Mouse (Mus musculus): Measurements from ENCODE around the gene Pcyt1a. TPM values are rescaled to one million over a fixed set of nuclear protein-coding genes. Genes with fewer than 3 reads are reported as not detected.

The Pcyt1a gene
- polyA plus RNA-seq, 1 experiment = 49.6 TPM

DNA sequence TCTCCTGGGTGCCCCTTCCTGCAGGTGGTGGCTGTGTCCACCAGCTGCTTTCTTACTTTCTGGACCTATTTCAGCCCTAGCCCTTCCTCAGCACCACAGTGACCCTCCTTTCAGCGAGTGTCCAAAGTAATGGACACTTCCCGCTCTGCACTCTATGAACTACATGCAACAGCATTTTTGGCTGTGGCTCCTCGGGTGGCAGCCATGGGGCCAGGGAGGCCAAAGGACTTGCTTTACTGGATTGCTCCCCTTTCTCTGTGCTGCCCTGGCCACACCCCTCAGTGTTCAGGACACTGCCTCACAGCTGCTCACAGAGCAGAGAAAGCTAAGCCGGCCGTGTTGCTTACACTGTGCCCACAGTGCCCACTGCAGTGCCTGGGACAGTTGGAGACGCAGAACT lies 72.9 kb downstream of the Pcyt1a start:
- Histone ChIP-seq H3K27ac (ENCODE audit: control insufficient read depth, insufficient read depth, low read depth, low read length, poor library complexity) (no peak overlapping the region), H3K4me1 (ENCODE audit: control insufficient read depth, insufficient read depth, low read length) (no peaks in the 10 kb centered on the region; the same call in 1 of the 2 replicates), H3K4me3 (replicated peaks; ENCODE audit: control insufficient read depth, low read depth, low read length) (no peak overlapping the region)
- WGBS = 69% methylated on average over 6 of the region's 6 CpGs
- TF ChIP-seq CTCF (IDR thresholded peaks at IDR 0.05; ENCODE audit: control insufficient read depth, insufficient read depth, low read length) (no peak), POLR2A (IDR thresholded peaks at IDR 0.05; ENCODE audit: borderline replicate concordance, control insufficient read depth, low read depth, low read length) (no peak)

DNA sequence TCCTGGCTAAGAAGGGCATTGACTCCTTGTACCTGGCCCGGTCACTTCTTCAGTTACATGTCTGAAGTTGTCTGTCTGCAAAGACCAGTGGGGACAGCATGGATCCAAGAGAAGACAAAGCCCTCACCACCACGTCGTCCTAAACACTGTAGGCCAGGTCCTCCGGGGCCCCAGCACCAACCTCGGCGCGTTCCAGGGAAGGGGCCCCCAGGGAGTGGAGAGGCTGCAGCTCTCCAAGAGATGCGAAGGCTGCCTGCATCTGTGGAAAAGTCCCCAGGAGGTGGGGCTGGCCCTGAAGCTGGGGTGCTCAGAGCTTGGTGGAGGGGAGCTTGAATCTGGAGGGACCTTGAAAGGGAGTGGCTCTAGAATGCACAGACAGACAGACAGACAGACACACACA lies 75.6 kb downstream of the Pcyt1a start:
- no peak overlapping the region for H3K27ac ChIP-seq (ENCODE audit: control insufficient read depth, insufficient read depth, low read depth, low read length, poor library complexity)
- 90% methylated on average over 8 of the region's 8 CpGs for WGBS

DNA sequence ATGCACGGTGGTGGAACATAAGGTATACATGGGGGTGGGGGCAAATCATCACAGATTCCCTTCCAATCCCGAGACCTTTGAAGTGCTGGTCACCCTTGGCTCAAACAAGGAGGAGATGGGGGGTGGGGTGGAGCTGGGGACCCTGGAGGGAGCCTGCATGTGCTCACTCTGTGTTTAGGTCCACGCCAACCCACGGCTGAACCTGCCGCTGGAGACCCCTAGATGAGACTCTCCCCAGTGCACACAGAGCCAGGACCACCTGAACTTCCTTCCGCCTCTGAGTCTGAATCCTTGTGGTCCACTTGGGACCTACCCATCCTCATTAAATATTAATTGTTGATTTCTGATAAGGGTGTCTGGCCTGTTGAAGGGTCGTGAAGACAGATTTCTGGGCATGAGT lies 76.1 kb downstream of the Pcyt1a start:
- TF ChIP-seq CTCF (IDR thresholded peaks at IDR 0.05; ENCODE audit: control insufficient read depth, insufficient read depth, low read length) (no peak), POLR2A (IDR thresholded peaks at IDR 0.05; ENCODE audit: borderline replicate concordance, control insufficient read depth, low read depth, low read length) (no peak)
- Histone ChIP-seq H3K27ac (ENCODE audit: control insufficient read depth, insufficient read depth, low read depth, low read length, poor library complexity) (no peak overlapping the region), H3K4me1 (ENCODE audit: control insufficient read depth, insufficient read depth, low read length) (peaks cover 7% of the 10 kb centered on the region), H3K4me3 (replicated peaks; ENCODE audit: control insufficient read depth, low read depth, low read length) (no peak overlapping the region)
- 78% methylated on average over 7 of the region's 7 CpGs for WGBS

More for the DNA sequence above, 75.6 kb downstream of the Pcyt1a start:
- Histone ChIP-seq H3K4me1 (ENCODE audit: control insufficient read depth, insufficient read depth, low read length) (peaks cover 6% of the 10 kb centered on the region), H3K4me3 (replicated peaks; ENCODE audit: control insufficient read depth, low read depth, low read length) (no peak overlapping the region)
- TF ChIP-seq CTCF (IDR thresholded peaks at IDR 0.05; ENCODE audit: control insufficient read depth, insufficient read depth, low read length) (no peak), POLR2A (IDR thresholded peaks at IDR 0.05; ENCODE audit: borderline replicate concordance, control insufficient read depth, low read depth, low read length) (no peak)

DNA sequence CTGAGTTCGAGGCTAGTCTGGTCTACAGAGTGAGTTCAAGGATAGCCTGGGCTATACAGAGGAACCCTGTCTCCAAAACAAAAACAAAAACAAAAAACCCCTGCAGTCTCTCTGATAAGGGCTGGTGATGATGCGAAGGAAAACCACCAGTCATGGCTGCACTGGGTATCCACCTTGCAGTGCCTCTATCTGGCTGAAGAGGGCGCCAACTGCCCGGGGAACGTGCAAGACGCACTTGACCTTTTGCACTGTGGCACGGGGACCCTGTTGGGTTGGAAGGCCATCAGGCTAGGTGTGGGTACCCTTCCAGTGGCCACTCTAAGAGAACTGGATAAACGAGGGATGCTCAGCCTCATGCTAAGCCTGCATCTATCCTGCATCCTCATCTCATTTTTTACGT lies 76.7 kb downstream of the Pcyt1a start:
- Histone ChIP-seq H3K4me3 (replicated peaks; ENCODE audit: control insufficient read depth, low read depth, low read length) (no peak overlapping the region), H3K27ac (ENCODE audit: control insufficient read depth, insufficient read depth, low read depth, low read length, poor library complexity) (peak overlapping the region; percentile 93), H3K4me1 (ENCODE audit: control insufficient read depth, insufficient read depth, low read length) (peaks cover 9% of the 10 kb centered on the region)
- 20% methylated on average over 9 of the region's 9 CpGs for WGBS
- TF ChIP-seq CTCF (IDR thresholded peaks at IDR 0.05; ENCODE audit: control insufficient read depth, insufficient read depth, low read length) = peak; percentile 99
- peak; percentile 35; the same call in 1 of the 2 replicates for TF ChIP-seq POLR2A (IDR thresholded peaks at IDR 0.05; ENCODE audit: borderline replicate concordance, control insufficient read depth, low read depth, low read length)

DNA sequence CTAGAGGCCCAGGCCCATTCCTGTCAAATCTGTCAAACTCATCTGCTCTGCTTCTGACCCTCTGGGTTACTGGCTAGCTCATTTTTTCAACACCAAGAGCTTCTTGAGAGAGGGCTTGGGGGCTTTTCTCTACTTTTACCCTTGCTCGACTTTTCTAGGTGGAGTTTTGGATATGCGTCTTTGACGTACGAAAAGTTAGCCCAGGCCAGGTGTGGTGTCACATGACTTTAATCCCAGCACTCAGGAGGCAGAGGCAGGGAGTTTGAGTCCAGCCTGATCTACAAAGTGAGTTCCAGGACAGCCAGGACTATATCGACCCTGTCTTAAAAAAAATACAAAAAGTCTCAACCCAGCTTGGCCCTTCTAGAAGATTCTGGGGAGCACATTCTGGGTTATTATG lies 77.3 kb downstream of the Pcyt1a start:
- Histone ChIP-seq H3K4me3 (replicated peaks; ENCODE audit: control insufficient read depth, low read depth, low read length) (no peak overlapping the region), H3K27ac (ENCODE audit: control insufficient read depth, insufficient read depth, low read depth, low read length, poor library complexity) (peak overlapping the region; percentile 93), H3K4me1 (ENCODE audit: control insufficient read depth, insufficient read depth, low read length) (peaks cover 9% of the 10 kb centered on the region)
- WGBS = 84% methylated on average over 5 of the region's 5 CpGs
- TF ChIP-seq CTCF (IDR thresholded peaks at IDR 0.05; ENCODE audit: control insufficient read depth, insufficient read depth, low read length) = no peak

DNA sequence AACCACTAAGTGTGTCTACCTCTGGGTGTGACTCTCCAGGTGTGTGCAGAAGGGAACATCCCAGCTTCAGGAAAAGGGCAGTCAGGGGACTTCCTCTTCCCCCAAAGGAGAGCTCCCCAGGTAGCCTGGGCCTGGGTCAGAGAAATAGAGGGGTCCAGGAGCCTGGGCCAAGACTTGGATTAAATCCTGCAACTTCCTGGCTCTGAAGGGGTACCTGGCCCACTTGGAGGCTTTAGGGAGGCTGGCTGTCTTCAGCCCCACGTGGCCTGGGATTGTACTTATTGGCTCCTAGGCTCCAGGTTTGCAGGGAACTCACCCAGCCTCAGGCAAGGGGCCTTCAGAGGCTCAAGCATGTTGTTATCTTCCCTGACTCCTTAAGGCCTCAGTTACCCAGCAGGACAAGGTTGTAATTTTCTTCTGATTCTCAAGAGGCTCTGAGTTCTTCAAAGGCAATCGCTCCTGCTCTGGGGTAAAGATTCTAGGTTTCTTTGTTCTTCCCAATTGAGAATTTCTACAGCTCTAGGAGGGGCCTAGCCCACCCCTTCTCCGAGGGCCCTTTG lies 77.9 kb downstream of the Pcyt1a start:
- WGBS = 67% methylated on average over 3 of the region's 3 CpGs
- Histone ChIP-seq H3K27ac (ENCODE audit: control insufficient read depth, insufficient read depth, low read depth, low read length, poor library complexity) (peak overlapping the region; percentile 93), H3K4me1 (ENCODE audit: control insufficient read depth, insufficient read depth, low read length) (peaks cover 9% of the 10 kb centered on the region), H3K4me3 (replicated peaks; ENCODE audit: control insufficient read depth, low read depth, low read length) (peak overlapping the region; percentile 40)
- TF ChIP-seq POLR2A (IDR thresholded peaks at IDR 0.05; ENCODE audit: borderline replicate concordance, control insufficient read depth, low read depth, low read length) (no peak), CTCF (IDR thresholded peaks at IDR 0.05; ENCODE audit: control insufficient read depth, insufficient read depth, low read length) (no peak)

DNA sequence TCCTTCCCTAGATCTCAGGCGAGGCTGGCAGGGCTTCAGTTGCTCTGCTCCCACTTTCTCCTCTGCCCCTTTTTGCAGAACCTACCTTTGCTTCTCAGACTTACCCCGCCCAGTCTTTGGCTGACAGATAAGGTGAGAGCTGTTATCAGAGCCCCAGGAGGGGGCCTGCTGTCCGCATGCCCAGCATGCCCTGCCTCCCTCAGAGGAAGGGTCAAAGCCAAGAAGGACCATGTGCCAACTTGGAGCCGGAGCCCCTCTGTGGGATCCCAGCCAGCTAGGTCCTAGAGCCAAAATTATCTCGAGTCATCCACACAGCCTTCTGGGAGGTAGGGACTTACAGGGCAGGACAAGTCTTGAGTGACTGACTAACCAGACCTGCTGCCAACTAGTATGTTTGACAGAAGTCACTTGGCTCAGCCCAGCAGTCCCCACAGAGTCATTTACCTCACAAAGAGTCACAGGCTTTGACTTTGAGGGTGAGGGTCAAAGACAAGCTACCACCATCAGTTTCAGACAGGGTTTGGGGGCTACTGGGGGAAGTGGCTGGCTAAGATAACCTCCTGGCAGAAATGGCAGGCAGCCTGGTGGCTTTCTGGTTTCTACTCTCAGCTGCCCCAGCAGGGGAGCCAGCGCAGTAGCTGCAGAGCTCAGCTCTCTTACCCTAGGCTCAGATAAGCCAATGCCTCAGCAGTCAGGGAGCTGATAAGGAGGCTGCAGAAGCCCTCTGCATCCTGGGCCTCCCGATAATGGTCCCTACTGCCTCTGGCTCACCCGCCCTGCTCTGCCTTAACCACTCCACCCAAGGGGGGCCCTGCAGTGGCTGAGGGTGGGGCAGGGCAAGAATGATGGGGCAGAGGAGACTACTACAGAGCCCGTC lies 78.6 kb downstream of the Pcyt1a start:
- H3K27ac ChIP-seq (ENCODE audit: control insufficient read depth, insufficient read depth, low read depth, low read length, poor library complexity) = peak overlapping the region; percentile 93
- H3K4me1 ChIP-seq (ENCODE audit: control insufficient read depth, insufficient read depth, low read length) = peaks cover 9% of the 10 kb centered on the region
- TF ChIP-seq CTCF (IDR thresholded peaks at IDR 0.05; ENCODE audit: control insufficient read depth, insufficient read depth, low read length) (peak; percentile 41; the same call in 1 of the 2 replicates), POLR2A (IDR thresholded peaks at IDR 0.05; ENCODE audit: borderline replicate concordance, control insufficient read depth, low read depth, low read length) (peak; percentile 56; the same call in 1 of the 2 replicates)
- H3K4me3 ChIP-seq (replicated peaks; ENCODE audit: control insufficient read depth, low read depth, low read length) = peak overlapping the region; percentile 1
- 47% methylated on average over 9 of the region's 9 CpGs for WGBS

Measured in bone marrow, adult 2 months (tissue).